Mouse (Mus musculus) gastrocnemius, adult 18-20 months (tissue): ENCODE results near the gene Ly75. TPM values are rescaled to one million over a fixed set of nuclear protein-coding genes. Genes with fewer than 3 reads are reported as not detected.

Experiments used
- DNase-seq: peaks from one replicate; pipeline ENCODE4 v3.0.0; 2021; ENCODE audit warnings: low spot score
- long read RNA-seq, 2 experiments: library from polyadenylated mRNA; stranded (forward); transcript quantifications; one replicate each; pipeline ENCODE4 v2.0.0; 2021
- total RNA-seq, 2 experiments: library from RNA; stranded (reverse); gene quantifications; 2 replicates each; pipeline ENCODE4 v1.2.3; 2021

Gene Ly75
- total RNA-seq = under 1 TPM; 0.09 to 0.14 TPM
- long read RNA-seq, experiment 1 = 0 reads
- long read RNA-seq, experiment 2 = 0 reads

- DNase-seq = peak; percentile 62
Measured at GRCm38 (mm10) chr2:60382858-60383669, at the start of gene Ly75. Gene Ly75 (minus strand): TSS chr2:60383303.

DNA sequence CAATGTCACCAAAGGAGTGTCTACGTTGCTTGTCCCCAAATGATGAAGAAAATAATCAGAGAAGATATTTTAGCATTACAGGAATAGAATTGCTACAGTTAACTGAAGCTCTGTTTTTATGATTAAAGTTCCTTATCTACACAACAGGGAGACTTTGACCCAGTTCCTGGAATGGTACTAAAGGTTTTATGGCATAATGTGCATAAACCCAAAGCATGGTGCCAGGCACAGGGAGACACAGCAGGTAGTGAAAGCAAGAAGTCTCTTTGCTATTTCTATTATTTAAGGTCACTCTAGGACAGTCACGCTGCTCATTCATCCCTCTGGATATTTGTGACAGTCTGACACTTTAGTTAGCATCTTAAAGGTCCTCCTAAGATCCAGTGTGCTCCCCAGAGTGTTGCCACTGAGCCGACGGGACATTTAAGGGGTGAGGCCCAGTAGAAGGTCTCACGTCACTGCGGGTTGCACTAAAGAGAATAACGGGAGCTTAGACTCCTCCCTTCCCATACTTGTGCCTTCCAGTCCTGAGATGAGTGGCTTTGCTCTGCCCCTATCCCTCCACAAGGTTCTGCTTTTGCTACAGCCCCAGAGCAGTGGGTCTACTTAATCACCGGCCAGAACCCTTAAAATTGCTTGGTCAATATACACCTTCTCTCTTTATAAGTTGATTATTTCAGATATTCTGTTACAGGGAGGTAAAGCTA is 47.4 kb upstream of the Ly75 start:
- no peak for DNase-seq

DNA sequence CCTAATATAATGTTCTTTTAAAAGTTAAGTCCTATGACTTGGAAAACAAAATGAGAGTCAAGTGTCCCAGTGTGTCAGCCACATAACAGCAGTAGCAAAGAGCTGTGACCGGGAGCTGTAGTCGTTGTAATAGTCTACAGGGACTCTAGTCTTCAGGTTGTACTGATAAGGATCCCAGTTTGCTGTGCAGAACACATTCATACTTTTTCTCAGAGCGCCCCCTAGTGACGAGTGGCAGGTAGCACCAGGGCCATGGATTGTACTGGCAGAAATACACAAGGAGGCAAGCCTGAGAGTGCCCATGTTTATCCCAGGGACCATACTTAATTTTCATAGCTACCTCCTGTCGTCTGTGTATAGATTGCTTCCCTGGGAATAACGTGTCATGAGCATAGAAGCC is 35.0 kb upstream of the Ly75 start:
- peak; percentile 67 for DNase-seq

- DNase-seq = no peak
Measured at GRCm38 (mm10) chr2:60414334-60414733, 31.2 kb upstream of the Ly75 start.

- DNase-seq = no peak
Measured at GRCm38 (mm10) chr2:60413006-60413650, 30.0 kb upstream of the Ly75 start.

DNA sequence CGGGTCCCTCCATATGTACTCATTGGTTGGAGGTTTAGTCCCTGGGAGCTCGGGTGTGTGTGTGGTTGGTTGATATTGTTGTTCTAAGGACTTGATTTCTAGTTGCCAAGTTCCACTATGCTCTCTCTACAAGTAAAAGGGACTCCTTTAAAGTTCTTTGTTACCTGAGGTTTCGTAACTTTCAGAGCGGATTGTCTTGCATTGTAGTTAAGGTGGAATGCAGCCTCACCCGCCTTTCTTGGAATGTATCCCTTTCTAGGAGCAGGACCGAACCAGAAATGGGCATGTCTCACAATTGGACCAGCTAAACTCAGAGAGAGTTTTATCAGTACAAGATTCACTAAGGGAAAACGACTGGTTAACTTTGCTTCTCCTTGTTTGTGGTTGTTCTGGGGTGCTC is 28.1 kb upstream of the Ly75 start:
- DNase-seq = no peak

DNA sequence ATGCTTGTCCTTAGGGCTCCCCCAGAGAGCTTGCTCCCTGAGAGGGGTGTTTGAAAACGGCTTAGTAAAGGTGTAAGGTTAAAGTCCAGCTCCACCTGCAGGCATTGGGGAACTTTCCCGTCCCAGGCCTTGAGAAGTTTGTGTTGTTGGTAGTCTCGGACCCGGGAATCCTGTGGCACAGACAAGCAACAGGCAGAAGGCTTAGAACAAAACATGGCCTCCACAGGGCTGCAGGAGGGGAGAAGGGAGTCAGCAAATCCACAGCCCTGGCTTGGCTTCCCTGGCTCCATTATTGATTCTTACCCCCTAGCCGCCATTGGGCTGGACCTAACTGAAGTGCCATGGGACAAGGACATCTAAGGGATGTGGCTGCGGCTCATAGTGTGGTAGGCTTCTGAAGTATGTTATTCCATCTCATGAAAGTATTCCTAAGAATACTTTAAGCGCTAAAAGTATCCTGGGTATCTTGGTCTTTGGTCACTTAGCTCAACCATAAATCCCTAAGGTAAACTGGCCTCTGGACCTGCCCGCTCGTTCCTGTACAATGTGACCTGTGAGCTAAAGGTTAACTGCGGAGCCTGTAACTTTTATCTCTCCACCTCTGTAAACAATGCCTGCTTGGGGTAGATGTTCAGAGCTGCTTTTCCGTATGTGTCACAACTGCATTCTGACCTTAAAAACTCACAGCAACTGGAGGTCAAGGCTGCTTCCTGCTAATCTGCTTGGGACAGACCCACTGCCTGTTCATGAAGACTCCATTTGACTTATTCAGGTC is 27.1 kb upstream of the Ly75 start:
- no peak for DNase-seq

DNA sequence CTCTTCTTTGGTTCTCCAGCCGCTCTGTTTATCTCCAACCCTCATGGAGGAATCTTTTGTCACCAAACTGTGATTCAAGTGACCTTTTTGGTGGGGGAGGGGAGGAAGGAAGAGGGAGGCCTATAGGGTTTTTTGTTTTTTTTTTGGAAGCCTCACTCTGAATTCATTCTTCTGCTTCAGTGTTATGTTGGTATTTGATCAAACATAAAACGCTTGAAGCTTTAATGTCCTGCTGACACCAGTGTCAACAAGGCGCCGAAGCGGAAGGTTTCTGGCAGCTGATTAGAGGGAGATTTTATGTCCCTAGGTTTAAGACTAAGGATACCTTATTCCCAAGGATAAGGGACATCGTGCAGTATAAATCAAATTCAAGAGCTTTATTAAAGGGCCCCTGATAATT is 26.1 kb upstream of the Ly75 start:
- DNase-seq = no peak

DNA sequence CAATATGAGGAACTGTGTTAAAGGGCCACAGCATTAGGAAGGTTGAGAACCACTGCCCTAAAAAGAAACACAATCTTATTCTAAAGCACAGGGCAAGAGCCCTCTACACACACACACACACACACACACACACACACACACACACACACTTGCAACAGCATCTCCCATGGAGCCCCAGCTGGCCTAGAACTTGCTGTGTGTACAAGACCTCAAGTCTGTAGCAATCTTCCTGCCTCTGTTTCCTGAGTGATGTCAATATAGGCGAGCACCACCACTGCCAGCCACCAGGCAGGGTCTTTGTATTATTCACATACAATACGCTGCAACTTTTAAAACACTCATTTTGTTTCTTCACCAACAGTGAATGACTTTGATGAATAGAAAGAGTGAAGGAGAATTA is 24.3 kb upstream of the Ly75 start:
- no peak for DNase-seq

- no peak for DNase-seq
Measured at GRCm38 (mm10) chr2:60405431-60405830, 22.3 kb upstream of the Ly75 start.

- no peak for DNase-seq
Measured at GRCm38 (mm10) chr2:60404763-60405162, 21.7 kb upstream of the Ly75 start.

GRCm38 (mm10) chr2:60401694-60402093 is 18.6 kb upstream of the Ly75 start:
- no peak for DNase-seq

- no peak for DNase-seq
Measured at GRCm38 (mm10) chr2:60393786-60394185, 10.7 kb upstream of the Ly75 start.

DNA sequence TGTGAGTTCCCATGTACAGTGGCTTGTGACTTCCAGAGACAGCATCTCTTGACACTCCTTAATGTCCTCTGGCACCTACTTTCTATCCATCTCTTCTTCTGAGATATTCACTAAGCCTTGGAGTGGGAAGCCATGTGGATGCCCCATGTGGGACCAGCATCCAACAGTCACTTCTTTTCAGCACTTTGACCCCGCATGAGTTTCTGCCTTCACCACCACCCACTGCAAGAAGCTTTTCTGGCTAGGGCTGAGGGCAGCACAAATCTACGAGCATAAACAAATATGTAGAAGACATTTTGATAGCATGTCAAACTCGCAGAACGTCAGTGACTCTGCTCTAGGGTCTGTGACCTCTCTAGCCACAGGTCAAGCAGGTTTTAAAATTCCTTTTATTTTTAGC is 9.2 kb upstream of the Ly75 start:
- DNase-seq = no peak

- DNase-seq = no peak
Measured at GRCm38 (mm10) chr2:60387363-60387762, 4.3 kb upstream of the Ly75 start.

DNA sequence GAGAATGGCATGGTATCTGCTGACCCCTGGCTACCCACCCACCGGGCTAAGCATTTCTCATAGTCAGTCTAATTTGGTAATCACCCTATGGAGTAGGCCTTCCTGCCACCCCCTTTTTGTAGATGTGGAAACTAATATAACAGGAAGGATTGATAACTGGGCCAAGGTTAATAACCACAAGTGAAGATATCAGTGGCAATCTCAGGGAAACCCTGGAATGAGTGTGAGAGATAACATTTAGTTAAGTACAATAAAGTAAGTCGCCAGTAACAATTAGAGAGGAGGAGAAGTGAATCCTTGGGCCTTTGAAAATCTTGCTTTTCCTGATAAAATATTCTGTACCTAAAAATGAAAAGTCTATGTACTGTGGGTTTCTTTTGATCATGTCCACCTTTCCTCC is 3.7 kb upstream of the Ly75 start:
- no peak for DNase-seq

DNA sequence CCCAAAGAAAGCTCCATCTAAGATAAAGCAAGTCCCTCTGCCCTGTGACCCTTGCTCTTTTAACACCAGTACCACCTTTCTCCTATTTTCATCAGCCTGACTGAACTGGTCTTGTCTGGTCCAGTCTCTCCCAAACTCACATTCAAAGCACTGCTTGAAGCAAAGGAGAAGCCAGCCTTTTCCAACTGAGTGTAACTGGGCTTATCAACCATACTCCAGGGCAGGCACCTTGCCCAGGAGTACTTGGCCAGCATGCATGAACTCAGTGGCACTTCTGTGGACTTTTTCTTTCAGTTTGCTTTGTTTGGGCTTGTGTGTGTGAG is 1.6 kb upstream of the Ly75 start:
- no peak for DNase-seq

DNA sequence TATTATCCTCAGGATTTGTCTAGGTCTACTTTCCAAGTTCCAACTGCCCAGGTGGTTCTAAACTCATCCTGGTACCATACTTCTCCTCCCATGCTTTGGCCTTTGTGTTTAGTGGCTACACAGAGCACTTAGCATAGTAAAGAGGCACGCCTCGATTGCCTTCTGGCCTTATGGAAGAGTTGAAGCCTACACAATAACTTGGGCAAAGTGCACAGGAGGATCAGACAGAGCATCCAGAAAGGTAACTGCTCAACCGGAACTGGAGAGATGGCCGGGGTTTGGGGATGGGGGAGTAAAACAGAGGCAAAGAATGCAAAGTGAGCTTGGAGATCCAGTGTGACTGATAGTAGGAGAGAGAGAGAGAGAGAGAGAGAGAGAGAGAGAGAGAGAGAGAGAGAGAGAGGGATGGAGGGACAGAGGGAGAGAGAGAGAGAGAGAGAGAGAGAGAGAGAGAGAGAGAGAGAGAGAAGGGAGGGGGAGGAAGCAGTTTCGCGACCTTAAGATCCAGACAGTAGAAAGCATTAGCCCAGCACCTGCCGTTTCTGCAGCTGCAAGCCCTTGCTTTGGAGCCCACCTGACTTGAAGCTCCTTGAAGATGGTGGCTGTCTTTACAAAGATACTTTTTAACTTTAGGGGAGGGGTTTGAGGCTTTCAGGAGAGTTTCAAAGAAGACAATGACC is 1.1 kb upstream of the Ly75 start:
- DNase-seq = no peak

DNA sequence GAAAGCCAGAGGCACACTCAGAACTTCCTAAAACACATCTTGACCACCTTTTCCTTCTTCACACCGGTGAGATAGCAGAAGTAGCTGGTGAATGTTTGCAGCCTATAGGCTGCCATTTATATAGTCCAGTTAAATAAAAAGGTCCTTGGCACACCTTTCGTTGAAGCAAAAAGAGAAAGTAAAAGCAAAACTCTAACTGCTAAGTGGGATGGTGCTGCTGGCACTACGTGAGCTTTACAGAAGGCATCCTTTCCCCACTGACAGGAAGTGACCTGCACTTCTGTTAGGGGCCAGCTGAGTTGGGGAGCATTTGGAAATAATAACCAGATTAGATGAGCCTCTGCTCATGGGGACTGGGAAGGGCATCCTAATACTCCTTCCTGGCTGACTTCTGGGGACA is 757 bp downstream of the Ly75 start:
- DNase-seq = no peak

GRCm38 (mm10) chr2:60377260-60377659 is 5.8 kb downstream of the Ly75 start:
- DNase-seq = no peak

DNA sequence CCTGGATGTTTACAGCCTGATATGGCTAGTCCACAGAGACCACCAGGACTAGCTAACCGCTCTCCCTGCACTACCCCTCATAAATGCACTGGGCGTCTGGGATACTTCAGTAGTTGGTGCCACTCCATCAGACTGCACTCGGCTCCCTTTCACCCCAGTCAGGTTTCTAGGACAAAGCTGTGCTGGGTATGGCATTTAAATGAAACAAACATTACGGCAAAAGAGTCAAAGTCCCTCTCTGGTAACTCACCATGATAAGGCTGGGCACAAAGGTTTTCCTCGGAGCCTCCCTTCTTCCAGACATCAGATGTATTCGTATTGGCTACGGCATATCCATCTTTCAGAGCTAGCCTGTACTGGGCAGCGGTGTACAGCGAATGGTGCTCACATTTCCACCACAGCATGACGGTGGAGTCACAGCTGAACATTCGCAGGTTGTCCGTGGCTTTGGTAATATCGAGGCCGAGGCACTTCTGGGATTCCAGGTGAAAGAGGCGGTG is 7.4 kb downstream of the Ly75 start:
- DNase-seq = no peak
